Mouse (Mus musculus) skeletal muscle tissue, adult 2 months (tissue): Measurements from ENCODE around the gene Fkbp15.

Experiments
- DNase-seq: peaks from one replicate; pipeline ENCODE4 v3.0.0-alpha.2; 2012; ENCODE audit warnings: low read depth, low spot score

Gene Fkbp15

DNA sequence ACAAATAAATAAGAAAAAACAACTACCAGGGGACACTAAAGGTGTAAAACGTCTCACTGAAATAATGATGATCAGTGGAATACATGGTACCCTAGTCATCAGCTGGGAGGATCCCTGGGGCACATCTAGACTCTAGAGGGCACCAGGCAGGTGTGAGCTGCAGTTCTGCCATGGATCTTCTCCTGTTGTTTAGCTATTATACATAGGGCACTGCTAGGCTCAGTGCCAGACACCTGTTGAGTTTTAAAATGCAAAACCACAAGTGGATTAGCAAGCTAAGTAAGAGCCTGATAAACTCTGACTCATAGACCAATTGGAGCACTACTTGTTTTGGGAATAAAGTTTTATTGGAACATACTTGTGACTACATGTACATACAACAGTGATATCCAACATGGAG lies 42.1 kb downstream of the Fkbp15 start:
- DNase-seq = no peak

DNA sequence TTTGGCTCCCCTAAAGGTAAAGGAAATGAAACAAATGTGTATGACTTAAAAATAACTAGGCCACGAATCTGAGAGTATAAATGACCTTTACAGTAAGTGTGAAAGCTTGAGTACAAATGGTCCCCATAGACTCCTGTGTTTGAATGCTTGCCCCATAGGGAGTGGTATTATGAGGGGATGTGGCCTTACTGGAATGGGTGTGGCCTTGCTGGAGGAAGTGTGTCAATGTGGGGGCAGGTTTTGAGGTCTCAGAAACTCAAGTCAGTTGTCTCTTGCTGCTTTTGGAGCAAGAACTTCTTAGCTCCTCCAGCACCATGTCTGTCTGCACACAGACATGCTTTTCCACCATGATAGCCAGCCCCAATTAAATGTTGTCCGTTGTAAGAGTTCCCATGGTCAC lies 43.9 kb downstream of the Fkbp15 start:
- DNase-seq = no peak

DNA sequence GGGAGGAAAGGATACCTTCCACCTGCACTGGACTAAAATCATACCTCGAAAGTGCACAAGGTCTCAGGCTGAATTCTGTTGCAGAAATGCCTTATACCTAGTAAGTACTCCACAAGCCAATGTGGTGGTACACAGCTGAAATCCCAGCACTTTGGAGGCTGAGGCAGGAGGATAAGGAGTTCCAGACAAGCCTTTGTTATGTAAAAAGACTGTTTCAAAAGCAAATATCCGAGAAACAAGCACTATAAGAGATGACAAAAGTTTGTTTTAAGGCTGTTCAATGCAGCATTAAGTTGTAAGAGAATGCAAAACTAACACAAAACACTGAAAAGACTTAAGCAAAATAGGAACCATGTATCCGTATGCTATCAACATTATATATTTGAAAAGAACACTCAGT lies 45.8 kb downstream of the Fkbp15 start:
- no peak for DNase-seq

DNA sequence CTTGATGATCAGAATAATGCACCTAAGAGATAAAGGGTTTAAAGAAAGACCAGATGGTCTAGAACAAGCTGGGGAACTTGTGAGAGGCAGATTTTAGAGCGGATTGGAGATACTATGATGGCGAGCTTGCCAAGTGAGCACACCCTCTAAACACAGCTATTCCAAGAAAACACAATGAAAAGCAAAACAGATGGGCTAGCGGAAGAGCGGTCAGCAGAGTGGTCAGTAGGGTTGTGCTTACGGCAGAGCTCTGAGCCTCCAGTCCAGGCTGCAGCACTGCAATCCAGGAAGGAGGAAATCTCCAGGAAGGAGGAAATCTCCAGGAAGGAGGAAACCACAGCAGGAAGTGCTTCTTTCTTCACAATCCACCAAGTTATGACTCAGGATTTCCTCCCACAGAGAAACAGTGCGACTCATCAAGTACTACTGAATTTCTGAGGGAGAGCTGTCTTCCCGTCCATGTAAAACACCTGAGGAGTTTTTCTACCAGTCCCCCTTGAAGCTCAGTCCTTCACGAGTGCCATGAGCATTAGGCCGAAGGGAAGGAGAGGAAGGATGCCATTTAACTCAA lies 46.6 kb downstream of the Fkbp15 start:
- no peak for DNase-seq

DNA sequence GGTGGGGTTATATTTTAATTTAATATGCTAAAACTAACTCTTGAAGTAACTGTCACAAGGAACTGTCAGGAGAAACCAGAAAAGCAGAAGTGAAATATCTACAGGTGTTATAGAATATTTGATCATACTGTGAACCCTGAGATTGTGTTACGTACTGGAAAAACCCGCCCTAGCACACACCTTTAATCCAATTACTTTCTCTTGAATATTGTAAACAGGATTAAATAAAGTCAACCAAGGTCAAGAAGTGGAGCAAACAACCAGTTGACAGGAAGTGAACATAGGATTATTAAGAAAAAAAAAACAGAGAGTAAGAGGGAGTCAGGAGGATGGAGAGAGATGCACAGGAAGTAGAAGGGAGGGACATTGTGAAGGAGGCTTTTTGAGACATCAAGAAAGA lies 47.5 kb downstream of the Fkbp15 start:
- no peak for DNase-seq

DNA sequence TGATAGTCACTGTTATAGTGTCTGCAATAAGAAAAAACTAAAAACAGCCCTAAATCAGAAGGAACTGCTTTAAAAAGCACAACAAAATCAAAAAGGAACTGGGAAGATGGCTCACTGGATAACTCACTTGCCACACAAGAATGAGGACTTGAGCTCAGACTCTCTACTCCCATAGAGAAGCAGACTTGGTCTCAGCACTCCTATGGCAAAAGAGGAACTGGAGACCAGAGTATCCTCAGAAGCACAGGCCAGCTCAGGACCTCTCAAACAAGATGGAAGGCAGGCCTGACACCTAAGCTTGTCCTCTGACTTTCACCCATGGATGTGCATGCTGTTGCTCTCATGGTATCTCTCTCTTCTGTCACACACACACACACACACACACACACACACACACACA lies 51.9 kb downstream of the Fkbp15 start:
- DNase-seq = no peak

DNA sequence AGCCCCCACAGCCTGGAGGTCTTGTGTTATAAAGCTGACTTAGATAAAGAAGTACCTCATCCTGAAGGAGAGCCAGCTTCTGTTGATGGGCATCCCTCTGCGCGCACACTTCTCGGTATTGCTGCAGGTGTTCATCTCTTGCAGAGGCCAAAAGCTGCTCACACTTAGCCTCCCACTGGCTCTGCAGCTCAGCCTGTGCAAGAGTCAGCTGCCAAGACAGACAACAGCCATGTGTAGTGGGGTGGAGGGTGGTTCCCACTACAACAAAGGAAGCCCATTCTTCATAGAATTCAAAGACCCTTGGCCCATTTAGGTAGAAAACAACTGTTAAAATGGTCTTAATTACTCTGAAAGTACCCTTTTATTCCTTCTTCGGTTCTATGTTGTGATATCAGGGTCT lies 53.5 kb downstream of the Fkbp15 start:
- DNase-seq = no peak

DNA sequence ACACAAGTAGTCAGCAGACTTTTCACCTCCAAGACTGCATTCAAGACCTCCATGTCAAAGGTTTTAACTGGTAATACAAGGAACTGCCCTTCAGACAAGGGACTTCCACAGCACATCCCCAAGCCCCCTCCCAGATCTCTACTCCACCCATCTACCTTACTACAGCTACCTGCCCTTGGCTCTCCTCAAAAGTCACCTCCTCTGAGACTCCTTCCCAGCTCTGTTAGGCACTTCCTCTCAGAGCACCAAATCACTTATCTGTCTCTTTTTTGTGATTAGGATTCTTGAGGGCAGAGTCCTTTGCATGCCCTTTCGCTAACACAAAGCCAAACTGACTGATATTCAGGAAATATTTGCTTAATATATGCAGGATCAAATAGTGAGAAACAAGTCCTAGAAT lies 54.0 kb downstream of the Fkbp15 start:
- DNase-seq = no peak

DNA sequence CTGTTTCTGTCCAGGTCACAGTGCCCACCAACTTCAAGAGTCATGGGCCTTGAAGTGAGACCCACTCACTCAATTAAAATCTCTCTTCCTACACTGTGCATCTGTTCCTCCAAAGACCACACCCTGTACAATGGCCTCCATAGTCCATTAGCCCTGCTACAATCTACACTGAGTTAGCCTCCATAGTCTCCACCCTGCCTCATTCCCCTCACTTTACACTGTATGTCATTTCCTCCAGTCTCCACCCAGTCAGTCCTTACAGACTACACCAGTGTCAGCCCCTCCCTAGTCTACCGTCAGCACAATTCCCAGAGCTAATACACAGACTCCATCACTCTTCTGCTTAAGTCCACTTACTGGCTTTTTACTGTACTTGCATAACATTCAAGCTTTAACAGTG lies 57.1 kb downstream of the Fkbp15 start:
- DNase-seq = no peak

DNA sequence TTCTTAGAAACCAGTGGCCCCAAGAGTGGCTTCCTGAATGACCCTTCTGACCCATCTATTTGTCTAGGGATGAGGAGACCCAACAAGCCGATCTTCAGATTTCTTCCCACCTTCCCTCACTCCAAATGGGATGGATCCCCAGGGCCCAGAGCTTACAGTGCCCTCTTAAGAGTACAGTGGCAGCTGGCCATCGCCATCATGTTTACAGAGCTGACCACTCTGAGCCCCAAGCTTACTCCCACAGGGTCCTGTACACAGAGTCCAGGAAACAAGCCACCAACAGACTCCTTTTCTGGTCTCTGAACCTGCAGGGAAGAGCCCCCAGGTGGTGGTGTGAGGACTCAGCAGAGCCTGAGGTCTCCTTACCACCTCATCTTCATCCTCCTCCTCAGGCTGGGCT lies 57.6 kb downstream of the Fkbp15 start:
- DNase-seq = no peak

DNA sequence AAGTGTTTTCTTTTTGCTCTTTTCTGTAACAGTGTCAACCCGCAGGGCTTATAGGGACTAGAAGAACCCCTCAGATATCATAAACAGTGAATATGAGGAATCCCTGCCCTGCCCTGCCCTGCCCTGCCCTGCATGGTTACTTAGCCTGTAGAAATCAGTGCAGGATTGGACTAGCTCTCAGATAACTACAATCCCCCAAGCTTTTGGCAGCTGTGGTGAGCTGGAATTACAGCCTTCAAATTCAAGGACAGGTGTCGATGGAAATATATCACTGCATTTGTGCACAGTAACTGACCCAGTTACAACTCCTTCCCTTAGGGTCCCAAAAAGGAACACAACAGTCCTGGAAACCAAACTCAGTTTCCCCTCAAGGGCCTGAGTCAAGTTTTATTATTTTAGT lies 60.3 kb downstream of the Fkbp15 start:
- DNase-seq = no peak

DNA sequence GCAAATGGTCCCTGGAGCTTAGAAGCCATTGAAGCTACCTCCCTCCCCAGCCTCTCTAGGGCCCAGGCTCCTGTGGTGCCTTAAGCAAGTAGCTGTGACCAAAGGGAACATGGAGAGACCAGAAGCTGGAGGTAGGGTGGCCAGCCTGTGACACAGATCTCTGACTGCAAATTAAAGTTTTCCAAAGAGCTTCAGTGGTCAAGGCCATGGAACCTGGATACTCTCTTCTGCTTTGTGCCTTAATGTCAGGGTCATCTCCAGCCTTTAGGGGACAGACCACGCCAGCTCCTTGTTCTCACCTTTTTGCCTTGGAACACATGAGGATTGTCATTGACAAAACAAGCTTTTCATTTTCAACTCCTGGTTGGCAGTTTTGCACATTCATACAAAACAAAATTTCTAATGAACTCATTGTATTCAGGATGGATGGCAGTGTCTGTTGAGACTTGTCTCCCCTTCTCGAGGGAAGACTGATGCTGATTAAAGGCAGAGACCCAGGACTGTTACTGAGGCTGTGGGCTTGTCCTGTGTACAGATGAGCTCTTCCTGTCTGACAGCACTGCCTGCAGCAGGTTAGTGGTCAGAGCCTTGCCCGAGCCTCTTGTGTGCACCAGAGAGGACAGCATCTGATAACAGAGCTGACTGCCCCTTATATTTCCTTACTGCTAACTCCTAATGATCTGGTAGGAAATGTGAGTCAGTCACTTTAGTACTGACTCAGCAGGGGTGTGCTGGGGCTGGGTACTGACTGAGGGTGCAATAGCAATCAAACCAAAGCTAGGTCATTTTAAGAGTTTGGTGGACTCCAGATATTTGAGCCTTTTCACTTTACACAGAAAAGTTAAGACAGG lies 62.8 kb downstream of the Fkbp15 start:
- no peak for DNase-seq

DNA sequence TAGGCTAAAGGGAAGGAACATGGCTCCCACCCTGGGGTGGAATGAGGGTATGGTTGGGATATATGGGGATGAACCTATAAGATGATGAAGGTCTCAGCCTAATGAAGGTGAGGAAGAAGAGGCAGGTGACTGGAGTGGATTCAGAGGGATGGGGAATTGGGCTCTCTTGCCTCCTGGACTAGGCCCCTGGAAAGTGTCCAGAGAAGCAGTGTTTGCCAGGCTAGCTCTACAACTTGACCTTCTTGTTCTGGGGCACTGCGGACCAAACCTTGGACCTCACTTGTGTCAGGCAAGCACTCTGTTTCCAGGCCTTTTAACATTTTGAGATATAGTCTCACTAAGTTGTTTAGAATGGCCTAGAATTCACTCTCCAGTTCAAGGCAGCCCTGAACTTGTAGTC lies 65.6 kb downstream of the Fkbp15 start:
- DNase-seq = no peak

DNA sequence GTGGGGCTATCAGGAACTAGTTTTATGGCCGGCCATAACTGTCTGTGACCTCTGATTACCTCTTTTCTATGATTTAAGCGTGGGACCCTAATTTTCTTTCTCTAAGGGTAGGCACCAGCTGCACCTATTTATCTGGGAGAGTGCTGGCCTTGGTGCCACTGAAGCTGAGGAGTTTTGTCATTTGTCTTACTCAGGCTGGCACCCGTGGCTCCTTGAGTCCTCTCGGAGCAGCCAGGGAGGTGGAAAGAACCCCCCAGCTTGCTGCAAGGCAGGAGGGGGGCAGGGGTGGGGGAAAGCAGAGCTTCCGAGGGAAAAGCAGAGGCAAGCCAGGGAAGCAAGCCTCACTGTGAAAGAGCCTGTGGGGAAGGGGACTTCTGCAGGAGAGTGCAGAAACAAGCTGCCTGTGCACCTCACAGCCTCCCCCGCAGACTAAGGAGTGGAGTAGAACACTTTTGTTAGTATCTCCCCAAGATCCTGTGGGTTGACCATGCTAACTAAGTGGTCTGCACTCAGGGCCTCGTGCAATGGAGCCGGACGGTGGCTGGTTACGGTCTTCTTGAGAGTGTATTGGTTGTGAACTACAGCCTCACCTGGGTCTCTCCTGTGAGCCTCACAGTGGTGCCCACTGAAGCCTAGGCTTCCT lies 67.0 kb downstream of the Fkbp15 start:
- no peak for DNase-seq

DNA sequence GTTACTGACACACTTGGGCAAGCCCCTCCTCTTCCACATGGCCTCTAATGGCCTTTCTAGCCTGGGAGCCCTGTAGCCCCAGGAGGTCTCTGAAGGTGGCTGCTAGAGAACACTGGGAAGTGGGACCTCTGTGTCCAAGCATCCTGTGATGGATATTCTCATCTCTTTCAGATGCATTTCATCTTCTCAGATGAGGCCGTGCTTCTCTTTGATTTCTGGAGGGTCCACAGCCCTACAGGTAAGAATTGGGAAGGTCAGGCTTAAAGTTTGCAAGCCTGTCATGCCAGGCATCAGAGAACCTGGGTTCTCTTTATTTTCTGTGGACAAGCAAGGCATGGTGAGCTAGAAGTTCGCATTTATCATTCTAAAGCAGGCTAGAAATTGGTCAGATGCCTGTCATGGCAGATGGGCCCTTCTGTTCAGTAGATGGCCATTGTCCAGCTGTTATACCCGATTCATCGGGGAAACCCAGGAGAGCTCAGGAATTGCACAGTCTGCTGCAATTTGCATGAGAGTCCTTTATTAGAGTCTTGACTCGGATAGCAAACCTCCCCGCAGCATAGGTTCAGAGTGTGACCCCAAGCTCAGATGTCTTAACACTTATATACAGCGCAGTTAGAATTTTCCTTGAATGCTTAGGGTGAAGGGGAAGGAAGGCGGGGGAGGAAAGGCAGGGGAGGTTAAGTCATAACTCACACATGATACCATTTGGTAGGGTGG lies 67.7 kb downstream of the Fkbp15 start:
- no peak for DNase-seq

DNA sequence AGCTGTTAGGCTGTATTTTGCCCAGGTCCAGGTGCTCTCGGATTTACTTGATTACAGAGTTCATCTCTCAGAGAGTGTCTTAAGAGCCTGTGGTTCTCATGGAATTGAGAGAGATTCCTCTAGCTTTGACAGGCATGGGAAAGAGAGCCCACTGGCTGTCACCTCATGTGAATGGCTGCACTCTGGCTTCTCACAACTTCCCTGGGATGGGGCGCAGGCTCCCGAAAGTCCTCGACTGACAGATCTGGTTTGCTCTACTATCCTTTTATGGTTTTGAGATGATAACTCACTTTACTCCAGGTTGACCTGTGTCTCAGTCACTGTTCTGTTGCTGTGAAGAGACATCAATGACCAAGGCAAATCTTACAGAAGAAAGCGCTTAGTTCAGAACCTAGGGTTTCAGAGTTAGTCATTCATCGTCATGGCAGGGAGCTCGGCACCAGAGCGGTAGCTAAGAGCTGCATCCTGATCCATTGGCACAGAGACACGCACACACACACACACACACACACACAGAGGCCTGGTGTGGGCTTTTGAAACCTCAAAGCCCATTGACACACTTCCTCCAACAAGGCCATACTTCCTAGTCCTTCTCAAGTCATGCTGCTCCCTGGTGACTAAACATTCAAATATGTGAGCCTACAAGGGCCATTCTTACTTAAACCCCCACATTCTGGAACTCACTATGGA lies 69.4 kb downstream of the Fkbp15 start:
- no peak for DNase-seq

DNA sequence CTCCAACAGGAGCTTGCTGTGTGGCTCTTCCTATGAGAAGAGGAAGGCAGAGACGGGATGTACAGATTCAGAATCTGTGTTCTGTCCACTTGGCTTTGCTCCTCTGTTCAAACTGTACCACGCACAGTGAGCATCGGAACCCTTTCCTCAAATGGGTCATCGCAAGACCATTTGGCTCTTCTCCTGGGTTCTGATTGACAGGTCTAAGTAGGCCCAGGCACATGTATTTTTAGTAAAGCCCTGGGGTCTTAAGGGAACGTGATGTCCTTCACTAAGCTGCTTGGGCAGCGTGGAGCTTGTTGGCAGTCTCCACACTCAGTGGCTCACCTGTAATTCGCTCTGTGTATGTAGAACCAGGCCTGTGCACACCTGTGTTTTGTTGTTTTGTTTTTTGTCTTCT lies 71.1 kb downstream of the Fkbp15 start:
- DNase-seq = no peak

DNA sequence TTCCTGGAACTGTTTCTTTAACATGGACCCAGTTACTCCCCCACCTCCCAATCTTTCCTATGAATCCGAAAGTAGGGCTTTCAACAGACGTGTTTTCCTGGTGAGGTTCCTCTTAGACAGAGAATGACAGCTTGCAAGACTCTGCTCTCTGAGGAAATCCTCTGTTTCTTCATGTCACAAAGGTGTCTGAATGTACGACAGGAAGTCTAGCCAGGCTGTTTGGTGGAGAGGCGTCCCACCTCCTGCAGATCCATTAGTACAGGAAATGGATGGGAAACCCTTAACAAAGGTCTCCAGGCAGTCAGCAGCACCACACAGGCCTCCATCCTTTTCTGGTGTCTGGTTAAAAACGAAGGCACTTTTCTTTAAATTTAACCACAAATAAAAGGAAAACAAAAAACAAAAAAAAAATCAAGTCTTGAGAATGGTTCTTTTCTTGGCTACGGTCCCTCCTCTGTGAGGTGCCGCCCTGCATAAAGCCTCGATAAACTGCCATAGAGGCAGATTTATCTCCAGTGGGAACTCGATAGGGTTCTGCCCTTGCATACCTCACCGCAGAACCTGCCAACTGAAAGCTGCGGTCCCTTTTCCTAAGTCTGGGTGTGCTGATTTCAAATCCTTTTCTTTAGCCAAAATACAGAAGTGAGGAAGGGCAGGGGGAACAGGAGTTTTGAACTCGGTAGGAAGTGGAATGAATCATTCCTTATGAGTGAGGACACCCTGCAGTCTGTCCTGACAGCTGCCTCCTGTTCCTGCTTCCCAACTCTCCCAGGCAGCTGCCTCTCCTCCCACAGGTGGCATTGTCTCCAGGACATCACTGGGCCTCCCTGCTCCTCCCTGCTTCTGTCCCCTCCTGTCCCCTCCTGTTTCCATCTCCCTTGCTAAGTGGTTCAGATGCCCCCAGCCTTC lies 73.1 kb downstream of the Fkbp15 start:
- no peak for DNase-seq

DNA sequence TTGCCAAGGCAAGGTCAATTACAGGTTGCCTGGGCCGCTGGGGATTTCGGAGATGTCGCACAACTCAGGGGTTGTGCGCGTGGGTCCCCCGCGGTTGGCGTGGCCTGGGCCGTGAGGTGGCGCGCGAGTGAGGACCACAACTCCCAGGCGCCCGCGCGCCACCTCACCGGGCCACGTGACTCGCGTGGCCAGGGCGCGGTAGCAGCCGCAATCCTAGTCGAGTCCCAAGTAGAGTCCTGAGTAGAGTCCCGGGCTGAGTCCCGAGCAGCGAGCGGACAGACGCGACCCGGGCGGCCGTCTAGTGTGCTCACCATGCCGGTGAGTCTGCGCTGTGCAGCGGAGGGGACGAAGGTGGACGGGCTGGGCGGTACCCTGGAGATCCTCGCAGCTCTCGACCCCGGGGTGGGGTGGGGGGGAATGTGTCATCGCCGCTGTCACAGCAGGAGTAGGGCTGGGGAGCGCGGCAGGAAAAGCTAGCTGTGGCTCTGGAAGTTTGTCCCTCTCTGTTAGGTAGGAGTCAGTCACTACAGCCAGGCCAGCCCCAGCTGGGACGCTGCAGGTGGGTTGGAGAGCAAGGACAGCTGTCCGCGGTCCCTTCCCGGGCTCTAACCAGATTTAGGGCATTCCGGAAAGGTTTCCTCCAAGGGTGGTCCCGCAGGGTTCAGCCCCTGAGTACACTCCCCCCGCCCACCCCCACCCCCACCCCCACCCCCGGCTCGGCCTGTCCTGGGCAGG lies 73.9 kb downstream of the Fkbp15 start:
- peak; percentile 66 for DNase-seq

DNA sequence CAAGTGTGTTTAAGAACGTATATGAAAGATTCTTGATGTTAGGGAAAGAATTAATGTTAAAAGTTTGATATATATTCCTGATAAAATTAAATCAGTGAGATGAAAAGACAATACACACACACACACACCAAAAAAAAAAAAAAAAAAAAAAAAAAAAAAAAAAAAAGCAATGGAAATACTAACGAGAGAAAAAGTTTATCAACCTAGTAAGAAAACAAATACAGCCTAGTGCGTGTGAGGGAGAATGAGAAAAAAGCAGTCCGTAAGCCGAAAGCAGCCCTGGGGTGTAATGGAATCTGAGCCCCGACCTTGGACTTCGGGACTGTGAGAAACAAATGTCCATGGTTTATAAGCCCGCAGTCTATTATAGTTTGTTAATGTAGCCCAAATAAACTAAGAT lies 74.8 kb downstream of the Fkbp15 start:
- no peak for DNase-seq
